Mouse (Mus musculus) heart, embryonic 11.5 days (tissue): ENCODE measurements at regions not wholly inside any gene's neighbourhood (a gene's known extent, or its start where the extent isn't known, plus 50 kb on each side); places are given as distances from the start of the nearest gene placed in this dataset.

ENCODE experiments used
- ATAC-seq: fragments of 200-750 bp; cut with Nextera tagmentation; replicated peaks from 2 replicates; pipeline ENCODE4 v1.8.0; 2017; ENCODE audit warnings: moderate library complexity; ENCODE audit not compliant: insufficient number of reproducible peaks, low FRiP score, low TSS enrichment
- H3K27ac ChIP-seq: fragments of 300-500 bp; sonication (generic); 2 replicates; pipeline ENCODE4 v1.5.1; 2014; ENCODE audit warnings: mild to moderate bottlenecking, low read depth, low read length
- H3K27me3 ChIP-seq: fragments of 300-500 bp; sonication (generic); 2 replicates; pipeline ENCODE4 v1.6.1; 2014; ENCODE audit warnings: mild to moderate bottlenecking, low read length, mixed read lengths; ENCODE audit not compliant: control insufficient read depth, insufficient read depth
- H3K36me3 ChIP-seq: fragments of 300-500 bp; sonication (generic); 2 replicates; pipeline ENCODE4 v1.6.1; 2014; ENCODE audit warnings: mild to moderate bottlenecking, low read length, moderate library complexity, mixed read lengths; ENCODE audit not compliant: control insufficient read depth, insufficient read depth
- H3K4me1 ChIP-seq: fragments of 300-500 bp; sonication (generic); 2 replicates; pipeline ENCODE4 v1.6.1; 2014; ENCODE audit warnings: low read length; ENCODE audit not compliant: control insufficient read depth, insufficient read depth
- H3K4me2 ChIP-seq: fragments of 300-500 bp; sonication (generic); 2 replicates; pipeline ENCODE4 v1.6.1; 2014; ENCODE audit warnings: mild to moderate bottlenecking, moderate library complexity
- H3K4me3 ChIP-seq: fragments of 300-500 bp; sonication (generic); 2 replicates; pipeline ENCODE4 v1.5.1; 2014; ENCODE audit warnings: low read depth, low read length
- H3K9ac ChIP-seq: fragments of 300-500 bp; sonication (generic); 2 replicates; pipeline ENCODE4 v1.6.1; 2014; ENCODE audit warnings: mild to moderate bottlenecking, low read depth, low read length, moderate library complexity
- H3K9me3 ChIP-seq: fragments of 300-500 bp; sonication (generic); replicated peaks from 2 replicates; pipeline ENCODE4 v1.6.1; 2016; ENCODE audit warnings: low read length; ENCODE audit not compliant: control insufficient read depth
- WGBS: fragments of 180-500 bp; shearing (Covaris S2); extraction: QIAGEN DNeasy Blood & Tissue Kit; methylation state at CpG from one replicate; pipeline ENCODE4 v1.1.7; 2014; ENCODE audit not compliant: insufficient replicate concordance; 5-methylcytosine and 5-hydroxymethylcytosine counted together

DNA sequence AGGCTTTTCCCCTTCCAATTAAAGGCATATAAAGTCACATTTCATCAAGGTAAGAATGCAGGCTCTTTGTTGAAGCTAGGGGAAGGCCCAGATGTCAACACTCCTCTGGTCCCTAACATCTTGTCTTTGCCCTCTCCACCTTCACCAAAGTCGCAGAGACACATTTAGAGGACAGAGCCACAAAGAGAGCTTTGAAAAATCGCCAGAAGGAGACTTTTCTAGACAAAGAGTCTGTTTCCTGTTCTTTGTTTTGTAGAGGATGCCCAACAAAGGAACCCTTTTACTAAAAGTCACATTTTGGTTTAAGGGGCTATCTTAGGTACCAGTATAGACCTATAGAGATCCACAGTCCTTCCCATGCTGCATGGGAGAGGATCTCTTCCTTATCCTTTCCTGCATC, 269.9 kb upstream of the Ncam1 start:
- Histone ChIP-seq H3K9me3 (no peaks in the 10 kb centered on the region), H3K4me3 (no peak overlapping the region), H3K4me2 (no peak overlapping the region), H3K4me1 (no peaks in the 10 kb centered on the region), H3K27me3 (no peaks in the 10 kb centered on the region), H3K9ac (no peak overlapping the region), H3K27ac (no peak overlapping the region), H3K36me3 (no peaks in the 10 kb centered on the region)
- WGBS, result 62% methylated on average over 2 of the region's 2 CpGs
- no peak for ATAC-seq

DNA sequence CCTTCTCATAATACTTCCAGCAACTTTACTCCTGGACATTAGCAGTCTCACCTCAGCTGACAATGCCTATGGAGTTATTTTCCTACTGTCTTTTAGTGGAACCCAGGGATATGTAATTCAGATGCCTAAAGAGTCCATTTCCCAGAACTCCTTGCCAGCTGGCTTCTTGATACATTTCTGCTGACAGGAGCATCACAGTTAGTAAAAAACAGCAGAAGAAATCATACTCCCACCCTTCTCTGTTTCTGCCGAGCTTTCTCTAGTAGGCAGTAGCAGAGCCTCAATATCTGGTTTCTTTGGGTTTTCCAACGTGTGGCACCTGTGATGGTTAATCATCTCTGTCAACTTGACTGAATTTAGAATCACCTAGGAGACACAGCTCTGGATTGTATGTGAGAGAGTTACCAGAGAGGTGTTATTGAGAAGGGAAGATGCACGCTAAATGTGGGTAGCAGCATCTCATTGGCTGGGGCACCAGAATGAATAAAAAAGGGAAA, 269.1 kb upstream of the Ncam1 start:
- 70% methylated on average over 3 of the region's 3 CpGs for WGBS
- Histone ChIP-seq H3K4me2 (no peak overlapping the region), H3K9ac (no peak overlapping the region), H3K36me3 (no peaks in the 10 kb centered on the region), H3K9me3 (no peaks in the 10 kb centered on the region), H3K4me3 (no peak overlapping the region), H3K27me3 (no peaks in the 10 kb centered on the region), H3K4me1 (no peaks in the 10 kb centered on the region), H3K27ac (no peak overlapping the region)
- ATAC-seq, result no peak

DNA sequence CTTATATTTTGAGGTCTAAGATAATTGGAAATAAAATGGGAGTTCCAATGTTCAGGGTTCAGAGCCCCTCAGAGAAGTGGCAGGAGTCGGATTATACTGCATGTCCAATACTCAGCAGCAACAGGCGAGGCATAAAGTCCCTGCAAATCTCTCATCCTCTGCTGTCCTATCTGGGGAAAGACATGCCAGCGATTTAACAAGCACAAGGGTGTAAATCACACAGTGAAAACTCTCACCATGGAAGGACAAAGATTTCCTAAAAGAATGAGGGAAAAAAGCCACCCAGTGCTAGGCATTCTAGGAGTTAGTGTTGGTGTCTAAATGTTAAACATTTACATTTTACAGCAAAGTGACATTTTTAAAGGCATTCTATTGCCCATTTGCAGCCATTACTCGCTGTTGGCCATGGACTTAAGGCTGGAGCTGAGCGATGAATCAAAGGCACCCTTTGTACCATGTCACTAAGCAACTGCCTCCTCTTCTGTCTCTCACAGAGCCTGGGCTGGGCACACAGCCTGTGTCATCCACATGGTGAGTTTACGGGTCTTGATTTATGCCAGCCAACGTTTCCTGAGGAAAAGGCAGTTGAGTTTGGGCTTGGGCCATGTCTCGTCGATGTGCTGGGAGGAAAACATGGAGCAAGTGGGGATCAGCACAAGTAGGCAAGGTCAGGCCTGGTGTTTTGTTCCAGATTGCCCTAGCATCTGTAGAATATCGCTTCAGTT, 265.9 kb upstream of the Ncam1 start:
- Histone ChIP-seq H3K9ac (no peak overlapping the region), H3K36me3 (no peaks in the 10 kb centered on the region), H3K4me3 (no peak overlapping the region), H3K27ac (no peak overlapping the region), H3K4me1 (no peaks in the 10 kb centered on the region), H3K4me2 (no peak overlapping the region), H3K27me3 (no peaks in the 10 kb centered on the region), H3K9me3 (no peaks in the 10 kb centered on the region)
- no peak for ATAC-seq
- 77% methylated on average over 10 of the region's 10 CpGs for WGBS

DNA sequence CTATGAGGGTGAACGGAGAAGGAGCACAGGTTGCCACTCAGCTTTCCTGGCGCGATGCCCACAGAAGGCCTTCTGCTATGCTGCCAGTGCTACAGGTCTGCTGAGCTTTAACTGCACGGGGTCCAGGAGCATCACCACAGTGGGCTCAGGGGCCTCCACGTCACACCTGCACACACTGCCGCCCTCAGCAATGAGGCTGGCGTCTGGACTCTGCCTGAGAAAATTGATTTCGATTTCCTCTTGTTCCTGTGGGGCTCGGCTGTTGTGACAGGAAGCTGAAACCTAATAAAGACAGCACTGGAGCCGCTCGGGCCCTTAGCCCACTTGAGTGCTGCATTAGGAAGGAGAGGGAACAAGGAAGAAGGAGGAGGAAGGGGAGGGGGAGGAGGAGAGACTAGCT, 239.5 kb upstream of the Ncam1 start:
- H3K4me2 ChIP-seq, result no peak overlapping the region
- H3K27ac ChIP-seq, result no peak overlapping the region
- H3K4me3 ChIP-seq, result no peak overlapping the region
- no peaks in the 10 kb centered on the region for H3K36me3 ChIP-seq
- no peaks in the 10 kb centered on the region for H3K27me3 ChIP-seq
- no peaks in the 10 kb centered on the region for H3K9me3 ChIP-seq
- H3K4me1 ChIP-seq, result no peaks in the 10 kb centered on the region
- ATAC-seq, result no peak
- 61% methylated on average over 11 of the region's 11 CpGs for WGBS
- no peak overlapping the region for H3K9ac ChIP-seq

DNA sequence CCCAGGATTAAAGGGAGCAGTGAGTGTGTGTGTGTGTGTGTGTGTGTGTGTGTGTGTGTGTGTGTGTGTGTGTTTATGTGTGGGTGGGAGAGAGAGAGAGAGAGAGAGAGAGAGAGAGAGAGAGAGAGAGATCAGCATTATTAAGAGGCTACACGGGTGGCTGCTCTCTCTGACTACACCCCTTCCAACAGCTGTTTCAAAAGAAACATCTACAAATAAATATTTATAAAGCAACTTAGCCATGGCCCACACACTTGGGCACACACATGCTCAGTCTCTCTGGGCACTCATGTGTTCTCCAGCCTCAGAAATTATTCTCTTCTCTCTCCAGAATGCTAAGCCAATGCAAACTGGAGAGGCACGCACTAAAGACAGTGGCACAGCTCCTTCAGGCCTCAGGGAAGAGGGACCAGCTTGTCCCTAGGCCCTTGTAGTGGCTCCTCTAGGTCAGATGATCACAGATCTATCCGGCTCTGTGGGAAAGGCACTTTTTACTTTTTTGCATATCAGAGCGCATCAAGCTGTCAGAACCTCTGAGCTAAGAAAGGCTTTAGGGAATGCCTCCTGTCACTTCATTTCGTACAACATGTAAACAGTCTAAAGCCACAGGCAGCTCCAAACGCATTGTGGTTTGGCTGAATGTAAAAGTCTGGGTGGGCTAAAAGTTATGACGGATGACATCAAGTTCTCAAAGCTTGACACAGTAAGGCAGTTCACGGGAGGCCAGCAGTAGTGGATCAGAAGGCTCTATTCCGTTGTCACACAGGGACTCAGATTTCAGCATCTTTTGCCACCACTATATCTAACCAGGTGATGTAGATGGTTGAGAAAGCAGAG, 233.8 kb upstream of the Ncam1 start:
- no peak overlapping the region for H3K9ac ChIP-seq
- no peaks in the 10 kb centered on the region for H3K36me3 ChIP-seq
- H3K27ac ChIP-seq, result no peak overlapping the region
- no peak for ATAC-seq
- WGBS, result 65% methylated on average over 9 of the region's 9 CpGs
- no peaks in the 10 kb centered on the region for H3K27me3 ChIP-seq
- no peaks in the 10 kb centered on the region for H3K4me1 ChIP-seq
- H3K9me3 ChIP-seq, result no peaks in the 10 kb centered on the region
- no peak overlapping the region for H3K4me2 ChIP-seq
- no peak overlapping the region for H3K4me3 ChIP-seq

DNA sequence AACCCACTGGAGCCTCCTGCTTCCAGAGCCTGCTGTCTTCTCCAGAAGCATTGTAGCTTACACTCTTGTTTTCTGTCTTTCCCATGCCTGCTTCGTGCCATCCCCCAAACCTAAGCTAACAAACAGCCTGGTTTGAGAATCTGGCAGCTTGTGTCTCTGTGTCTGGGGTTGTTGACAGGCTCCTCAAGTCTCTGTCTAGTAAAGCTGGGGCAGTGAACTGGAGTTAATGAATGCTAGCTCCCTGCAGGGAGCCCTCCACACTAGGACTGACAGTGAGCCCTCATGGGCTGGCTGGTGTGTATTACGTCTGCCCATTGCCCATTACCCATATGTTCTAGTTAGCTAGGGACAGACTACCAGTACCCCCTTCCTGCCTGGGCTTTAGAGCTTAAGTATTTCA, 232.6 kb upstream of the Ncam1 start:
- H3K4me2 ChIP-seq, result no peak overlapping the region
- H3K9ac ChIP-seq, result no peak overlapping the region
- H3K4me3 ChIP-seq, result no peak overlapping the region
- H3K27ac ChIP-seq, result no peak overlapping the region
- H3K4me1 ChIP-seq, result no peaks in the 10 kb centered on the region
- H3K36me3 ChIP-seq, result no peaks in the 10 kb centered on the region
- no peak for ATAC-seq
- 41% methylated on average over 2 of the region's 2 CpGs for WGBS
- H3K27me3 ChIP-seq, result no peaks in the 10 kb centered on the region
- H3K9me3 ChIP-seq, result no peaks in the 10 kb centered on the region

DNA sequence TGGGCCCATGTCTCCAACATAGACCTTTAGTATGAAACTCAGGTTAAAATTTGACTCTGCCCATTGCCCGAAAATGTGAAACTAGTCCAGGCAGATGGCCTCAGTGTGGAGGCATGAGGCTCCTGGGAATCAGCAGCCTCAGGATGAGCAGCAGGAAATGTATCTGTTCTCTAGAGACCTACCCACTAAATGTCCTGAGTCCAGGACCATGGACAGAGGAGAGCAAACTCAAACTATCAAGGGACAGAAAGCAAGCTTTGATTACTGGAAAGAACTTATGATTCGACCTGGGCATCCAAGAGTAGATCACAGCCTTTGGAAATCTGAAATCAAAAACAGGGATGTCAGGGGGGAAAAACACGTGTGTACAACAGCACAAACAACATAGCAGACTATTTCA, 230.3 kb upstream of the Ncam1 start:
- Histone ChIP-seq H3K9ac (no peak overlapping the region), H3K4me2 (no peak overlapping the region), H3K9me3 (no peaks in the 10 kb centered on the region), H3K27ac (no peak overlapping the region), H3K36me3 (no peaks in the 10 kb centered on the region), H3K4me3 (no peak overlapping the region), H3K4me1 (no peaks in the 10 kb centered on the region), H3K27me3 (no peaks in the 10 kb centered on the region)
- 36% methylated on average over 3 of the region's 3 CpGs for WGBS
- no peak for ATAC-seq

DNA sequence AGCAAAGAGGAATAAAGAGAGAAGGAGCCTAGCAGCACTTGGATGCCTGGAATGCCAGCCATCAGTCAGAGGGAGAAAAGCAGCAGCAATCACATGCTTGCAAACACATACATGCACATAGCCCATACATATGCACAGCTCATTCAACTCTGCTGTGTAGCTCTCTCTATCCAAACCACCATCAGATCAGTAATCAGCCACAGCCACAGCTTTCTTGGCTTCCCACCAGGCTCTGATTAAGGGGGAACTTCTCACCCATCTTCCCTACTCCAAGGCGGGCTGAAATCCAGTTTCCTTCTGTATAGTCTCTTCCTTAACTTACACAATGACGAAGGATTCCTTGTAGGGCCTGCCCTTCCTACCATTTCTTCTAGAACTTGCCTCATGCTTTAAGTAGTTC, 229.8 kb upstream of the Ncam1 start:
- H3K4me3 ChIP-seq, result no peak overlapping the region
- no peak overlapping the region for H3K4me2 ChIP-seq
- 65% methylated on average over 2 of the region's 2 CpGs for WGBS
- H3K9me3 ChIP-seq, result no peaks in the 10 kb centered on the region
- H3K36me3 ChIP-seq, result no peaks in the 10 kb centered on the region
- H3K27ac ChIP-seq, result no peak overlapping the region
- no peaks in the 10 kb centered on the region for H3K27me3 ChIP-seq
- ATAC-seq, result no peak
- no peaks in the 10 kb centered on the region for H3K4me1 ChIP-seq
- H3K9ac ChIP-seq, result no peak overlapping the region
